Mouse (Mus musculus): ENCODE results near the gene Fam50a.
"Not testable (repeated sequence)": the region's sequence is repeated elsewhere in the genome, so short reads cannot be mapped to it uniquely, and the experiment has no call there.

Fam50a gene

GRCm38 (mm10) chrX:74330166-74330930 is 17.5 kb downstream of the Fam50a start:
- in situ Hi-C loops (cut with MseI, MboI): no loop called here

GRCm38 (mm10) chrX:74352645-74353466 is 40.0 kb downstream of the Fam50a start:
- in situ Hi-C loops (cut with MseI, MboI): no loop called here

- in situ Hi-C loops (cut with MseI, MboI): no loop called here
Observed at GRCm38 (mm10) chrX:74353467-74353770, 40.6 kb downstream of the Fam50a start, which contains the start of gene Lage3. Lage3 (minus strand) TSS chrX:74353618.

- in situ Hi-C loops (cut with MseI, MboI): not testable (repeated sequence)
Observed at GRCm38 (mm10) chrX:74357069-74357468, 44.2 kb downstream of the Fam50a start.

GRCm38 (mm10) chrX:74359171-74359570 is 46.3 kb downstream of the Fam50a start:
- in situ Hi-C loops (cut with MseI, MboI): no loop called here

- in situ Hi-C loops (cut with MseI, MboI): no loop called here
Observed at GRCm38 (mm10) chrX:74367512-74367911, 54.7 kb downstream of the Fam50a start.

- in situ Hi-C loops (cut with MseI, MboI): no loop called here
Observed at GRCm38 (mm10) chrX:74368209-74368909, 55.5 kb downstream of the Fam50a start.

Data from mouse trophoblast stem cell (cell line).